Mouse (Mus musculus): ENCODE data around the gene Pgam2. TPM values are rescaled to one million over a fixed set of nuclear protein-coding genes. Genes with fewer than 3 reads are reported as not detected.

Gene Pgam2
- polyA plus RNA-seq, 1 experiment: 157 TPM

DNA sequence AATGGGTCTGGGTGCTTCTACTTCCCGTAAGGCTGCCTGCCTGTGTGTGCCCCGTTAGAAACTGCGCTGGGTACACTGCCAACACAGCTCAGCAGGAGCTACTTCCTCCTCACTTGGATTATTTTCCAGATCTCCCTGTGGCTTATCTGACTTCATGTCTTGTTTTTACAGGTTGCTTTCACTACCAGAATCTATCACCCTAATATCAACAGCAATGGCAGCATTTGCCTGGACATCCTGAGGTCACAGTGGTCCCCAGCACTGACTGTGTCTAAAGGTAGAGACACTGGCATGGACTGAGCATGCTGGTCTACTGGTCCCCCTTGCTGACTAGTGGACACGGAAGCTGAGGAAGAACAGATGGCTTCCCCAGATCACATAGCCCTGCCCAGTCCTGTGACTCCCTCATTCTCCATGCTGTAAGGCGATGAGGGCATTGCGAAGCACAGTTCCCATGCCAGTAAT is 23.5 kb downstream of the Pgam2 start:
- Histone ChIP-seq H3K27me3 (replicated peaks; ENCODE audit: control insufficient read depth, insufficient read depth, low read length) (no peaks in the 10 kb centered on the region), H3K27ac (ENCODE audit: insufficient read depth, low read depth, low read length) (no peak overlapping the region), H3K36me3 (ENCODE audit: control insufficient read depth, insufficient read depth, low read length) (no peaks in the 10 kb centered on the region), H3K4me3 (ENCODE audit: insufficient read depth, low read depth, low read length) (no peak overlapping the region), H3K4me1 (ENCODE audit: control insufficient read depth, insufficient read depth, low read length) (peaks cover 3% of the 10 kb centered on the region; the same call in 1 of the 2 replicates)
- 87% methylated on average over 6 of the region's 6 CpGs for WGBS
- no peak for TF ChIP-seq POLR2A (IDR thresholded peaks at IDR 0.05; ENCODE audit: low read depth, low read length)
- TF ChIP-seq CTCF (conservative IDR thresholded peaks at IDR 0.05; ENCODE audit: insufficient read depth, insufficient read length, low read depth, low read length): no peak
- no peak for DNase-seq

DNA sequence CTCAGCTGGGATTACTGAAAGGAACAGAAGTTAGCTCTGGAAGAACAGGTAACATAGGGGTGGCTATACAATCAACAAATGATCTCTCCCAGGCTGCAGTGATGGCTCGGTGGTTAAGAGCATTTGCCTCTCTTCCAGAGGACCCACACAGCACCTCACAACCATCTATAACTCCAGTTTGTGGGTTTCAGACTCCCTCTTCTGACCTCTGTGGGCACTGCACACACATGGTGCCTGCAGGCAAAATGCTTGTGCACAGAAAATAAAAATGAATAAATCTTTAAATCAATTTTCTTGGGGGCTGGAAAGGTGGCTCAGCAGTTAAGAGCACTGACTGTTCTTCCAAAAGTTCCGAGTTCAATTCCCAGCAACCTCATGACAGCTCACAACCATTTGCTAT is 25.1 kb downstream of the Pgam2 start:
- WGBS: 73% methylated on average over 2 of the region's 2 CpGs
- Histone ChIP-seq H3K4me1 (ENCODE audit: control insufficient read depth, insufficient read depth, low read length) (peaks cover 3% of the 10 kb centered on the region; the same call in 1 of the 2 replicates), H3K27ac (ENCODE audit: insufficient read depth, low read depth, low read length) (no peak overlapping the region), H3K36me3 (ENCODE audit: control insufficient read depth, insufficient read depth, low read length) (no peaks in the 10 kb centered on the region), H3K27me3 (replicated peaks; ENCODE audit: control insufficient read depth, insufficient read depth, low read length) (no peaks in the 10 kb centered on the region), H3K4me3 (ENCODE audit: insufficient read depth, low read depth, low read length) (no peak overlapping the region)
- DNase-seq: peak; percentile 24
- no peak for TF ChIP-seq POLR2A (IDR thresholded peaks at IDR 0.05; ENCODE audit: low read depth, low read length)
- peak; percentile 65 for TF ChIP-seq CTCF (conservative IDR thresholded peaks at IDR 0.05; ENCODE audit: insufficient read depth, insufficient read length, low read depth, low read length)

DNA sequence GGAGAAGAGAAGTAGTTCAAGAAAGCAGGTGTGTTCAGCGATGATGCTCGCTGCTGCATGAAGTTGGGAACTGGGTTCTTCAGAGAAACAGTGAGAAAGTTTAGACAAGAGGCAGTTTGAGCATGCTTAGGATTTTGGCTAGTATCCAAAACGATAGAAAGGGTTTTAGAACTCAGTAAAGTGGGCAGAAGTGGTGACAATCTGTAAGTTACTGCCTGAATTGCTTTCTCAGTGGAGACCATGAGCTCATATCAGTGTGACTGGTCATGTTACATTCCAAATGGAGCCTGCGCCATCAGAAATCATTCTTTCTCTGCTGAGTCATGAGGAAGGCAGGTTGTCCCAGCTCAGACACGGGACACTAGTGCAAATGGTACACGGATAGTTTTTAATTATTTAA is 37.5 kb downstream of the Pgam2 start:
- Histone ChIP-seq H3K36me3 (ENCODE audit: control insufficient read depth, insufficient read depth, low read length) (no peaks in the 10 kb centered on the region), H3K4me3 (ENCODE audit: insufficient read depth, low read depth, low read length) (no peak overlapping the region), H3K27me3 (replicated peaks; ENCODE audit: control insufficient read depth, insufficient read depth, low read length) (no peaks in the 10 kb centered on the region), H3K4me1 (ENCODE audit: control insufficient read depth, insufficient read depth, low read length) (no peaks in the 10 kb centered on the region), H3K27ac (ENCODE audit: insufficient read depth, low read depth, low read length) (no peak overlapping the region)
- TF ChIP-seq POLR2A (IDR thresholded peaks at IDR 0.05; ENCODE audit: low read depth, low read length) (no peak), CTCF (conservative IDR thresholded peaks at IDR 0.05; ENCODE audit: insufficient read depth, insufficient read length, low read depth, low read length) (no peak)
- DNase-seq: no peak
- WGBS: 90% methylated on average over 6 of the region's 6 CpGs

DNA sequence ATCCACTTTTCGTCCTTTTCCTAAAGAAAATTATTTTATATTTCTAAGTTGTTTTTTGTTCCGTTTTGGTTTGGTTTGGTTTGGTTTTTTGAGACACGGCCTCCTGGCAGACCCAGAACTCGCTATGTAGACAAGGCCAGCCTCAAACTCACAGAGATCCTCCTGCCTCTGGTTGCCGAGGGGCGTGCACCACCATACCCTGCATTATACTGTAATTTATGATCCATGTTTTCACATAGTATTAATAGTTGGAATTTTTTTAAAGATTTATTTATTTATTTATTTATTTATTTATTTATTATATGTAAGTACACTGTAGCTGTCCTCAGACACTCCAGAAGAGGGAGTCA is 40.9 kb downstream of the Pgam2 start:
- DNase-seq: no peak
- Histone ChIP-seq H3K4me3 (ENCODE audit: insufficient read depth, low read depth, low read length) (peak overlapping the region; percentile 80), H3K36me3 (ENCODE audit: control insufficient read depth, insufficient read depth, low read length) (no peaks in the 10 kb centered on the region), H3K27me3 (replicated peaks; ENCODE audit: control insufficient read depth, insufficient read depth, low read length) (no peaks in the 10 kb centered on the region), H3K4me1 (ENCODE audit: control insufficient read depth, insufficient read depth, low read length) (peaks cover 2% of the 10 kb centered on the region; the same call in 1 of the 2 replicates), H3K27ac (ENCODE audit: insufficient read depth, low read depth, low read length) (no peak overlapping the region)
- no peak for TF ChIP-seq POLR2A (IDR thresholded peaks at IDR 0.05; ENCODE audit: low read depth, low read length)
- TF ChIP-seq CTCF (conservative IDR thresholded peaks at IDR 0.05; ENCODE audit: insufficient read depth, insufficient read length, low read depth, low read length): no peak
- WGBS: 10% methylated on average over 6 of the region's 6 CpGs

DNA sequence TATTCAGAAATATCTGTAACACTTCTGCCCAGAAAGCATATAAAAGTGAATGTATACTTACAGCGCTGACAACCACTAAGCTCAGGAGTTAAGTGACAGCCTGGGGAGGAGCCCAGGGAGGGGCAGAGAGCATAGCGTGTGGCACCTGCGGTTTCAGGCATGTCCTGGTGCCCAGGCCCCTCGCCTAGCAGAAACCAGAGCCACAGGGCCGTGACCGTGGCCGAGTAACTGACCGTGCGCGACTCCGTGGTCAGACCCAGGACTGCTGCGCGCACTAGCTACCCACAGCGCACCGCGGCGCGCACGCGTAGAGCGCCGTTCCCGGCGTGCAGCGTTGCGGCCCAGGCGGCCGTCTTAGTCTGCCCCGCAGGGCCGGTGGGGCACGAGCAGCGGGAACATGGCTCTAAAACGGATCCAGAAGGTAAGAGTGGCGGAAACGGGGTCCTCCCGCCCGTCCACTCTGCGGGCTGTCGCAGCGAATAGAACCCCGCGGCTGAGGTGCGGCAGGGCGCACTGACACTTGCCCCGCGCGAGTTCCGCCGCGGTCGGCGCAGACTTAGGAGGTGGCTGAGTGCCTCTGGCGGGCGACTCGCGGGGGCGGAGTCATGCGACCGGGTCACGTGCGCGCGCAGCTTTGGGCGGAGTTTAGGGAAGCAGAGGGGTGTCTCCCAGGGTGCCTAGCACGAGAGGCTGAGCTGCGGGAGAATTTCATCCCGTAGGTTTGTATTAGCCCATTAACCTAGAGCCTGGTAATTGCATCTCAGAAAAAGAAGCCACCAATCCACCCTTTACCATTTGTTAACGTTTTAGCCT is 41.5 kb downstream of the Pgam2 start, which contains the start of gene Urgcp:
Gene Urgcp, minus strand, starts transcription at position 557 of the 813 bp plus-strand sequence.
- TF ChIP-seq CTCF (conservative IDR thresholded peaks at IDR 0.05; ENCODE audit: insufficient read depth, insufficient read length, low read depth, low read length): no peak; the same call in 1 of the 2 replicates
- TF ChIP-seq POLR2A (IDR thresholded peaks at IDR 0.05; ENCODE audit: low read depth, low read length): peak; percentile 87
- peak; percentile 95 for DNase-seq
- peaks cover 2% of the 10 kb centered on the region; the same call in 1 of the 2 replicates for H3K4me1 ChIP-seq (ENCODE audit: control insufficient read depth, insufficient read depth, low read length)
- no peaks in the 10 kb centered on the region for H3K36me3 ChIP-seq (ENCODE audit: control insufficient read depth, insufficient read depth, low read length)
- peak within 1 kb of the TSS; percentile 96 for H3K27ac ChIP-seq (ENCODE audit: insufficient read depth, low read depth, low read length)
- H3K27me3 ChIP-seq (replicated peaks; ENCODE audit: control insufficient read depth, insufficient read depth, low read length): no peaks in the 10 kb centered on the region
- peak within 1 kb of the TSS; percentile 80 for H3K4me3 ChIP-seq (ENCODE audit: insufficient read depth, low read depth, low read length)
- WGBS: under 1% methylated on average over 68 of the region's 68 CpGs

DNA sequence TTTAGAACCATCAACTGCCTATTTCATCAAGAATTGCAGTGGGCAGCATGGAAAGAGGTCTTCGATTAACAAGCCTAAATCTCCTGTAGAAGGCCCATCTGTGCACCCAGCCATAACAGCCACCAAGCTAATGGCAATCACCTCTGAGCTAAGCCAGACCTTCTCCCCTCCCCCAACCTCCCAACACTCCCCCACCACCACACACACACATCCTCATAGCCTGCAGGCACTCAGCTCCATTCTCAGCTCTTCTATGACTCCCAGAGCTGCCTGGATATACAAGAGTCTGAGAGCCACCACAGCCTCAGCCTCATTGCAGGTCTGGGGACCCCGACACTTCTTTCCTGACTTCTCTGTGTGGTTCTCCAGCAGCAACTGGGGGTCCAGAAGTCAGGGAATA is 49.8 kb downstream of the Pgam2 start:
- Histone ChIP-seq H3K36me3 (ENCODE audit: control insufficient read depth, insufficient read depth, low read length) (no peaks in the 10 kb centered on the region; the same call in 1 of the 2 replicates), H3K4me1 (ENCODE audit: control insufficient read depth, insufficient read depth, low read length) (no peaks in the 10 kb centered on the region), H3K27ac (ENCODE audit: insufficient read depth, low read depth, low read length) (no peak overlapping the region), H3K4me3 (ENCODE audit: insufficient read depth, low read depth, low read length) (no peak overlapping the region), H3K27me3 (replicated peaks; ENCODE audit: control insufficient read depth, insufficient read depth, low read length) (no peaks in the 10 kb centered on the region)
- 67% methylated on average over 2 of the region's 2 CpGs for WGBS
- no peak for DNase-seq
- no peak for TF ChIP-seq POLR2A (IDR thresholded peaks at IDR 0.05; ENCODE audit: low read depth, low read length)
- no peak for TF ChIP-seq CTCF (conservative IDR thresholded peaks at IDR 0.05; ENCODE audit: insufficient read depth, insufficient read length, low read depth, low read length)

Other genes with a start within 250 kb of the Pgam2 start
- 0.03 and 0.10 TPM in 2 replicates for gene Ankrd36, start 234.0 kb downstream of the Pgam2 start, polyA plus RNA-seq (2012; rRNA removed)
- 272 and 323 TPM in 2 replicates for gene Mrps24, start 88.1 kb downstream of the Pgam2 start, polyA plus RNA-seq (2012; rRNA removed)
- gene Urgcp, start 41.4 kb downstream of the Pgam2 start, polyA plus RNA-seq (2012; rRNA removed): 31.5 and 32.2 TPM in 2 replicates
- gene Dbnl, start 15.2 kb downstream of the Pgam2 start, polyA plus RNA-seq (2012; rRNA removed): 49.6 and 52.5 TPM in 2 replicates
- gene Polm, start 34.3 kb upstream of the Pgam2 start, polyA plus RNA-seq (2012; rRNA removed): 14.7 and 19.5 TPM in 2 replicates
- gene Aebp1, start 58.2 kb upstream of the Pgam2 start, polyA plus RNA-seq (2012; rRNA removed): 91.4 and 96.7 TPM in 2 replicates
- gene Pold2, start 74.6 kb upstream of the Pgam2 start, polyA plus RNA-seq (2012; rRNA removed): 50.2 and 70.7 TPM in 2 replicates
- gene Myl7, start 95.0 kb upstream of the Pgam2 start, polyA plus RNA-seq (2012; rRNA removed): 5.1 and 5.3 TPM in 2 replicates
- 0.16 and 0.43 TPM in 2 replicates for gene Gck, start 146.3 kb upstream of the Pgam2 start, polyA plus RNA-seq (2012; rRNA removed)
- gene Ykt6, start 152.0 kb upstream of the Pgam2 start, polyA plus RNA-seq (2012; rRNA removed): 54.1 and 60.4 TPM in 2 replicates

Data from kidney, adult 2 months (tissue).